Mouse (Mus musculus) erythroblast, embryonic 14.5 days (primary cell): ENCODE measurements around the gene Rln1.

Experiments
- GATA1 ChIP-seq: IDR thresholded peaks from 2 replicates; pipeline ENCODE4 v1.6.1; 2012; ENCODE audit warnings: low read length, inconsistent platforms, mixed read lengths
- TAL1 ChIP-seq: IDR thresholded peaks from 3 replicates; pipeline ENCODE4 v1.6.1; 2012; ENCODE audit warnings: low read length, inconsistent platforms, mixed read lengths

DNA sequence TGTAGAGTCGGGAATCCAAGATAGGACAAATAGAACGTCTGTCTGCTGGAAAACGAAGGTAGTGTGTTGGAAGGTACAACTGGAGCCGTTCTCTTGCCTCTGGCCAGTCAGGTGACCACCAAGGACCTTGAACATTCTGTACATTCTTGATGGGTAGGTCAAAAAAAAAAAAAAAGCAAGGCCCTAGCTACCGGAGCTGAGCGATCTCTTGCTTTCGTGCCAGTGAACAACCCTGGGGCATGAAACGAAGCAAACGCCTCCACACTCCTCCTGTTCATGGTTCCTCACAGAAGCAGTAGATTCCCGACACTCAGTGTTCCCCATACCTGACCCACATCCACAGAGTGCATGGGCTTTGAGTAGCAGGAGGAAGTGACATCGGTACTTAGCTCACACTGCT, 21.8 kb upstream of the Rln1 start:
- TF ChIP-seq GATA1 = no peak
- no peak for TF ChIP-seq TAL1
